Comparison of ENCODE assay signal across 26 mouse cellular contexts in genomic region chr19:43146820-43147219, GRCm38 (mm10).
DNase-seq lines count a peak whose midpoint lies in the region; ATAC-seq and TF ChIP-seq lines count a peak whose summit lies in the region.
"Had no signal": no experiment of that assay in that cellular context is flagged by ENCODE, and none has a peak within 500 bp of the region (broad histone marks: within the 10 kb centered on the region; RNA-seq: fewer than 3 reads in every experiment).

No protein-coding gene starts in this region.

- peak; percentile 33 for DNase-seq in embryonic facial prominence, embryonic 10.5 days (ENCODE audit: low spot score)
- DNase-seq in embryonic facial prominence, embryonic 11.5 days (ENCODE audit: low spot score) = peak; percentile 69
- peak; percentile 66 for DNase-seq in embryonic facial prominence, embryonic 14.5 days (ENCODE audit: low spot score)
- no peak for DNase-seq in limb, embryonic 14.5 days (ENCODE audit: low spot score)
- no peak for DNase-seq in right cerebral cortex, postnatal 25 days
- DNase-seq in frontal cortex, adult 2 months (ENCODE audit: extremely low spot score in 1 of 2, low spot score in 1 of 2) = no peak
- DNase-seq: adrenal gland, adult 2 months; adrenal gland, postnatal 14 days; cerebellum, adult 11 months; cerebellum, adult 2 months; cerebellum, adult 9-11 months; cerebellum, postnatal 25 days; gastrocnemius, postnatal 25 days; heart, adult 18-20 months; heart, postnatal 10 days; heart, postnatal 36 days had no signal

- peaks cover 6% of the 10 kb centered on the region for H3K4me1 ChIP-seq in embryonic facial prominence, embryonic 10.5 days
- H3K4me1 ChIP-seq in embryonic facial prominence, embryonic 11.5 days (ENCODE audit: control insufficient read depth, insufficient read depth, low read length) = no peaks in the 10 kb centered on the region
- peaks cover 10% of the 10 kb centered on the region for H3K4me1 ChIP-seq in embryonic facial prominence, embryonic 14.5 days (ENCODE audit: control insufficient read depth, insufficient read depth, low read length)
- peaks cover 2% of the 10 kb centered on the region; the same call in 1 of the 2 replicates for H3K4me1 ChIP-seq in limb, embryonic 14.5 days (ENCODE audit: control insufficient read depth, insufficient read depth, low read length)
- H3K4me1 ChIP-seq: forebrain, embryonic 10.5 days; forebrain, embryonic 13.5 days; heart, embryonic 12.5 days; heart, embryonic 15.5 days; hindbrain, embryonic 10.5 days; hindbrain, embryonic 13.5 days; intestine, embryonic 15.5 days had no signal

- H3K27ac ChIP-seq in embryonic facial prominence, embryonic 10.5 days (replicated peaks) = no peak overlapping the region; the same call in 1 of the 2 replicates
- no peak overlapping the region for H3K27ac ChIP-seq in embryonic facial prominence, embryonic 11.5 days (replicated peaks; ENCODE audit: low read depth, low read length)
- H3K27ac ChIP-seq in embryonic facial prominence, embryonic 14.5 days (replicated peaks; ENCODE audit: low read depth, low read length) = peak overlapping the region; percentile 67; the same call in 1 of the 2 replicates
- H3K27ac ChIP-seq in limb, embryonic 14.5 days (replicated peaks; ENCODE audit: low read depth, low read length) = no peak overlapping the region
- H3K27ac ChIP-seq: forebrain, embryonic 13.5 days; heart, embryonic 15.5 days; hindbrain, embryonic 10.5 days; hindbrain, embryonic 13.5 days; intestine, embryonic 15.5 days had no signal

- no peaks in the 10 kb centered on the region for H3K36me3 ChIP-seq in embryonic facial prominence, embryonic 10.5 days (replicated peaks)
- no peaks in the 10 kb centered on the region for H3K36me3 ChIP-seq in embryonic facial prominence, embryonic 11.5 days (replicated peaks; ENCODE audit: control insufficient read depth, insufficient read depth, low read depth, low read length)
- no peaks in the 10 kb centered on the region for H3K36me3 ChIP-seq in embryonic facial prominence, embryonic 14.5 days (ENCODE audit: control insufficient read depth, insufficient read depth, low read length)
- no peaks in the 10 kb centered on the region for H3K36me3 ChIP-seq in limb, embryonic 14.5 days (ENCODE audit: control insufficient read depth, insufficient read depth, low read length)
- H3K36me3 ChIP-seq: forebrain, embryonic 10.5 days; heart, embryonic 12.5 days; heart, embryonic 15.5 days; hindbrain, embryonic 10.5 days; hindbrain, embryonic 13.5 days; intestine, embryonic 15.5 days had no signal

- no peak for TF ChIP-seq POLR2A in limb, embryonic 14.5 days (IDR thresholded peaks at IDR 0.05; ENCODE audit: borderline replicate concordance, extremely low read depth, insufficient read depth, insufficient read length)

- no peak overlapping the region for H3K4me2 ChIP-seq in embryonic facial prominence, embryonic 11.5 days (ENCODE audit: low read depth, low read length)
- H3K4me2 ChIP-seq in embryonic facial prominence, embryonic 14.5 days (ENCODE audit: low read depth, low read length) = peak overlapping the region; percentile 16; the same call in 1 of the 2 replicates
- H3K4me2 ChIP-seq in limb, embryonic 14.5 days (replicated peaks; ENCODE audit: low read depth, low read length, severe bottlenecking) = 0 out of 2 replicates have a peak overlapping the region, but pooled peaks have one; percentile 6
- H3K4me2 ChIP-seq: forebrain, embryonic 13.5 days; heart, embryonic 12.5 days; heart, embryonic 15.5 days; hindbrain, embryonic 13.5 days; intestine, embryonic 15.5 days had no signal

- no peaks in the 10 kb centered on the region for H3K9me3 ChIP-seq in embryonic facial prominence, embryonic 10.5 days
- H3K9me3 ChIP-seq in embryonic facial prominence, embryonic 11.5 days (replicated peaks; ENCODE audit: control insufficient read depth, low read length) = no peaks in the 10 kb centered on the region
- no peaks in the 10 kb centered on the region for H3K9me3 ChIP-seq in embryonic facial prominence, embryonic 14.5 days (ENCODE audit: control insufficient read depth, low read length)
- no peaks in the 10 kb centered on the region for H3K9me3 ChIP-seq in limb, embryonic 14.5 days (ENCODE audit: control insufficient read depth, low read length)
- H3K9me3 ChIP-seq: forebrain, embryonic 10.5 days; forebrain, embryonic 13.5 days; heart, embryonic 12.5 days; heart, embryonic 15.5 days; hindbrain, embryonic 10.5 days; hindbrain, embryonic 13.5 days; intestine, embryonic 15.5 days had no signal

- ATAC-seq in embryonic facial prominence, embryonic 11.5 days (replicated peaks; ENCODE audit: insufficient number of reproducible peaks, low FRiP score, low TSS enrichment, low read depth) = no peak; the same call in 1 of the 2 replicates
- ATAC-seq in embryonic facial prominence, embryonic 14.5 days (ENCODE audit: low read depth) = peak; percentile 63; the same call in 1 of the 2 replicates
- no peak for ATAC-seq in limb, embryonic 14.5 days (ENCODE audit: low FRiP score, low read depth)
- ATAC-seq: CD4-positive, CD25-positive, alpha-beta regulatory T cell, adult 4 months; forebrain, embryonic 13.5 days; forebrain, embryonic 16.5 days; hindbrain, embryonic 16.5 days; intestine, embryonic 15.5 days had no signal

- H3K9ac ChIP-seq in embryonic facial prominence, embryonic 11.5 days (replicated peaks; ENCODE audit: low read length) = no peak overlapping the region
- no peak overlapping the region for H3K9ac ChIP-seq in embryonic facial prominence, embryonic 14.5 days (ENCODE audit: low read depth, low read length)
- no peak overlapping the region for H3K9ac ChIP-seq in limb, embryonic 14.5 days (ENCODE audit: low read depth, low read length, severe bottlenecking)
- H3K9ac ChIP-seq: forebrain, embryonic 13.5 days; heart, embryonic 12.5 days; heart, embryonic 15.5 days; hindbrain, embryonic 13.5 days; intestine, embryonic 15.5 days had no signal

- no peaks in the 10 kb centered on the region for H3K27me3 ChIP-seq in embryonic facial prominence, embryonic 10.5 days (replicated peaks; ENCODE audit: low read depth, poor library complexity, severe bottlenecking)
- H3K27me3 ChIP-seq in embryonic facial prominence, embryonic 11.5 days (ENCODE audit: control insufficient read depth, insufficient read depth, low read length) = no peaks in the 10 kb centered on the region
- no peaks in the 10 kb centered on the region for H3K27me3 ChIP-seq in embryonic facial prominence, embryonic 14.5 days (replicated peaks; ENCODE audit: control insufficient read depth, insufficient read depth, low read length)
- H3K27me3 ChIP-seq in limb, embryonic 14.5 days (ENCODE audit: control insufficient read depth, insufficient read depth, low read length) = no peaks in the 10 kb centered on the region
- H3K27me3 ChIP-seq: forebrain, embryonic 13.5 days; heart, embryonic 12.5 days; heart, embryonic 15.5 days; hindbrain, embryonic 13.5 days; intestine, embryonic 15.5 days had no signal

- WGBS in embryonic facial prominence, embryonic 10.5 days = 47% methylated on average over 7 of the region's 7 CpGs
- 38% methylated on average over 7 of the region's 7 CpGs for WGBS in embryonic facial prominence, embryonic 11.5 days
- WGBS in embryonic facial prominence, embryonic 14.5 days = 32% methylated on average over 7 of the region's 7 CpGs
- 25% methylated on average over 7 of the region's 7 CpGs for WGBS in limb, embryonic 14.5 days

- no peak overlapping the region for H3K4me3 ChIP-seq in embryonic facial prominence, embryonic 10.5 days
- no peak overlapping the region for H3K4me3 ChIP-seq in embryonic facial prominence, embryonic 11.5 days (ENCODE audit: low read depth, low read length)
- no peak overlapping the region for H3K4me3 ChIP-seq in embryonic facial prominence, embryonic 14.5 days (ENCODE audit: low read depth, low read length)
- H3K4me3 ChIP-seq in limb, embryonic 14.5 days (replicated peaks; ENCODE audit: low read length) = no peak overlapping the region
- H3K4me3 ChIP-seq: forebrain, embryonic 10.5 days; forebrain, embryonic 13.5 days; heart, embryonic 12.5 days; heart, embryonic 15.5 days; hindbrain, embryonic 10.5 days; hindbrain, embryonic 13.5 days; intestine, embryonic 15.5 days had no signal

Comparison
In these comparisons a context has a peak if more than half of its experiments do, and no peak if none do; other contexts are left out.
1. DNase-seq: peak in embryonic facial prominence, embryonic 10.5 days (single experiment), embryonic facial prominence, embryonic 11.5 days (single experiment) and embryonic facial prominence, embryonic 14.5 days (single experiment); none in limb, embryonic 14.5 days (single experiment), right cerebral cortex, postnatal 25 days (single experiment) and frontal cortex, adult 2 months (0 of 2).